Mouse (Mus musculus) retina, postnatal 7 days (tissue): ENCODE results near the gene Dnal1.

Experiments used
- DNase-seq: peaks from one replicate; pipeline ENCODE4 v3.0.0-alpha.2; 2012; ENCODE audit warnings: low read depth, low spot score

Dnal1 gene

DNA sequence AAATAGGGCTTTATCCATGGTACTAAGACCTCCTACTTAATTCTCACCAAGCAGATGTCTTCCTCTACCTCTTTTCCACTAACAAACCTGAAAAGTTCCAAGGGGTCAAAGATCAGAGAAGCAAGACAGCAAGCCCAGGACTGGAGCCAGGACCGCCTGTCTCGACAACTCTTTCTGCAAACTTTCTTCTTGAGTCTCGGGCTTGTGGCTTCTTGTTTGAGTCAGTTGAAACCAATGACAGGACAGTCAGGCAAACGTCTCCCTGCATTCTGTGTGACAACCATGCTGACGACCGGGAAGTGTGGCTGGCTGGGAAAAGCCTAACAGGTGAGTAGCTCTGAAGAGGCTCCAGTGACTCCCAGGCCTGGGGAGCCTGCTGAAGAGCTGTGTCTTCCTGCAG is 71.4 kb downstream of the Dnal1 start:
- DNase-seq = no peak

DNA sequence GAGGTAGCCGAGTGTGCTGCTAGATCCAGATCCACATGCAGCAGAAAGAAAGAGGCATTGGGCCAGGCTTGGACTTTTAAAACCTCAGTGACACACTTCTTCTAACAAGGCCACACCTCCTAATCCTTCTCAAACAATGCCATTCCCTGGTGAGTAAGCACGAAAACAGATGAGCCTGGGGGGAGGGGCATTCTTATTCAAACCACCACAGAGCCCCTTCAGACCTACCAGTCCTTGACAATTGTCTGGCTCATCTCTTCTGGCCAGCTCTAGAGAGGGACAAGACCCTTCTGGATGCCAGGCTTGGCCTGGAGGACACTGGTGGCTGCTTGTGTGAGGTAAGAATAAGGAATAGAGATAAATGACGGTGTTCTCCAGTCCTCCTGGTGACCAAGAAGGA is 72.4 kb downstream of the Dnal1 start:
- no peak for DNase-seq

DNA sequence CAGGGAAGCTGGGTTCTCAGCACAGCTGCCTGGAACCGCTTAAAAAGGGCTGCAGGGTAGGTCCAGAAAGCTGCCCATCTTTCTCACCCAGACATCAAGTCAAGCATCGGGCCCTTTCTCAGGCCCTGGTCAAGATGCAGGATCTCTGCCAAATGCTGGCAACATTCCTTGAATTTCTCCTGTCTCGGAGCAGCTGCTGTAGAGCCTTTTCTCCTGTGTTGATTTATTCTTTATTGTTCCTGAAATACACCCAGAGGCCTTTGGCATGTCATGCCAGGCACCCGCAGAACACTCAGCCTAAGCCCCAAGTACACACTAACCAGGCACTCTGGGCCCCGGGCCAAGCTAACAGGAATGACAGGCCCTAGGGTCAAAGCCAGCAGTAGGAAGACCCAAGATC is 72.8 kb downstream of the Dnal1 start:
- DNase-seq = no peak

DNA sequence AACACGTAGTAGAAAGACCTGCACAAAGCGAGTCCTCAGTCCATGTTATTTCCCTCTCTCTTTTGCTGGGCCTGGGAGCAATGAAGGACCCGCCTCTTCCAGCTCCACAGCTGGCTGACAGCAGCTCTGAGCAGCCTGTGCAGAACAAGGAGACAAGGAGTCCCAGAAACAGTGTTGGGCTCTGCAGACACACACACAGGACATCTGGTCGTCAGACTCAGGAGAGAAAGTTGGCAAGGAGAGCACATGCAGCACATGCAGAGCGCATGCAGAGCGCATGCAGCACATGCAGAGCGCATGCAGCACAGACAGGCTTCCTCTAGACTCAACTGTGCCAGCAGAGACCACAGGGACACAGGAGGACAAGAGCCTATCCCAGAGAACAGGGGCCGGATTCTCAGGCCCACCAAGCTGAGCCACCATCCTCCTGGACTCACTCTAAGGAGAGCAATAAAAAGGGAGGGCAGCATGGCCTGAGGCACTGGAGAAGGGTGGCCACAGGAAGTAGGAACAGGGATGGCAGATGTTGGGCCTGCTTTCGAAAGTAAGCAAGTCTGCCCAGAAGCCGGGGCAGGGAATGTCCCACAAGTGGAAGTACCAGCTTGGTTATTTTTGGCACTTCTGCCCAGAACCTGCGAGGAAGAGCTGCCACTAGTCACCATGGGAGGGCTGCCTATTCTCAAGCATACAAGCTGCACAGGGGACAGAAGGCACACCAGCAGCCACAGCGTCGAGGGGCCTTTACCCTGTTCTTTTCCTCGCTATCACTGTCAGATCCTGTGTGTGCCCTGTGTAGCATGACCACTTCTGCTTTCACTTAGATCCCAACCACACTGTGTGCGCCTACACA is 73.8 kb downstream of the Dnal1 start:
- DNase-seq = no peak

DNA sequence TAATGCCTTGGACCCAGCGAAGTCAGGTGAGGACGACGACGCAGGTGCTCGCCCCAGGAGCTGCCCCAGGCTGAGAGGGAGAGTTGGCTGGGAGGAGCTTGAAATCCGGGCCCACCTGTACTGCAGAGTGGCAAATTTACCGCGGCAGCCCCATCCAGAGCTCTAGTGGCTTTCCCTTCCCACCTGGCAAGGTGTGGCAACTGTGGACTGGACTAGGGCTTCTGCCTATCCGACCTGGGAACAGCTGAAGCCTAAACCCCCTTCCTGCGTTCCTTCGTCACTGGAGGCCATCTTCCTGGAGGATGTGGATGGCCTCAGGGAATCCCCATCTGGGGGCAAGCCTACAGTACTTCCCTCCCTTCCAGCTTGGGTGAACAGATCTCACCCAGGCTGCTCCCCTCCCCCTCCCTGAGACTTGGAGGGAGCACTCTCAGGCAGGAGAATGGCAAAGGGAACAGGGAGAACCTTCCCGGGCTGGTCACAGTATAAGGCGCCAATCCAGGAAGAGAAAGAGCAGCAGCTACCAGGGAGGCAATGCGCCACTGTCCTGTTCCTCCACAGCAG is 74.8 kb downstream of the Dnal1 start:
- no peak for DNase-seq

DNA sequence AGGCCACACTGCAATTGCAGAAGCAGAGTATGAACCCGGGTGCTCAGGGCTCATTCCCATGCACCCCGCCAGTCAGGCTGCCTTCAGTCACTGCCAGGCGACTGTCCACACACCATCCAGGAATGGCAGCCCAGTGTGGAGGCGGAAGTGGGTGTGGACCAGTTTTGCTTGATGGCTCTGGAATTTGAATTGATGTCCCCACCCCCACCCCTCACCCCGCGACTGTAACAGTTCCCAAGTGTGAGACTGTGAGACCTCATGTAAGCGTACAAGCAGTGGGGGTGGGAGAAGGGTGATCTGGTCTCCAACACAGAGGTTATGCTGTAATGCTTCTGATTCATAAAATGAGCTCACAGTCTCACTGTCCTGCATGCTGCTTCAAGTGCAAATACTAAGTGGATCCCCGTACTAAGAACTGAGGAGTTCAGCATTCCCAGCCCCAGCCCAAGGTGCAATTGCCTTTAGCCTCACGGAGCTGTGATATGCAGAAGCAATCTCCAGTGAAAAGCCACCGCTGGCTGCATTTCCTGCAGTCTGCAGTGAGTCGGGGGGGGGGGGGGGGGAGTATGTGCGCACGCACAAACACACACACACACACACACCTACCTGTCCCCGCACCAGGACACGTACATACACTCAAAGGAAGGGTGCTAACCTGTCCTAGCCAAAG is 76.1 kb downstream of the Dnal1 start:
- DNase-seq = no peak

DNA sequence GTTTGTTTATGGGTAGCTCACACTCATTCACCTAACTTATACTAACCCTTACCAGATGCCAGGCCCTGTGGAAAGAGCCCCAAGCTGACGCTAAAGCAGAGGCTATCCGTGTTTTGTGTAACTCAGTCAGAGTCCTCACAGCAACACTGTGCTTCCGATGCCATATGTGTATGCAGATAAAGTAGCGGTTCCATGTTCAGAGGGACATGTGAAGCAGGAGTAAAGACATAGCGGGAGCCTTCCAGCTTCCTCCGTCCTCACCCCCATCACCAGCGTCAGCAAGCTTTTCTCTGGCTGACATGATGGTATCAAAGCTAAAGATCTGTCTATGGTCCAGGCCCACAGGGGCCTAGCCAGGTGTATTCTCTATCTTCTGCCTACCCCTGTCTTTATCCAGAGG is 77.0 kb downstream of the Dnal1 start:
- DNase-seq = no peak

DNA sequence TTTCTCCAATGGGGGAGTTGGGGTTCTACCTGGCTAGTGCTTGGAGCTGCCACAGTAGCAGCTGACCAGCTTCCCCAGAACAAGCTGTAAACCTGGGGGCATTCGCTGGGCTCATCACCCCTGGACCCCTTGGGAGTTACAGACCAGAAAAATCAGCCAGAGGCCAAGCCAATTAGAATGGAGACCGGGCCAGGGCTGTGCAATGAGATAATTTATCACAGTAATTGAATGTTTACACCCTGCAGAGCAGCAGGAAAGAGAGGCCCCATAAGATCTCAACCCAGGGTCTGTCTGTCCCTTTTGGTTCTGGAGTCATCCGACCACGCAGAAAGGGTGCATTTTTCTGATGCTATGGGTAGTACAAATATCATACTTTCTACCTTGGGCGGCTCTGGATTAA is 77.6 kb downstream of the Dnal1 start:
- no peak for DNase-seq

DNA sequence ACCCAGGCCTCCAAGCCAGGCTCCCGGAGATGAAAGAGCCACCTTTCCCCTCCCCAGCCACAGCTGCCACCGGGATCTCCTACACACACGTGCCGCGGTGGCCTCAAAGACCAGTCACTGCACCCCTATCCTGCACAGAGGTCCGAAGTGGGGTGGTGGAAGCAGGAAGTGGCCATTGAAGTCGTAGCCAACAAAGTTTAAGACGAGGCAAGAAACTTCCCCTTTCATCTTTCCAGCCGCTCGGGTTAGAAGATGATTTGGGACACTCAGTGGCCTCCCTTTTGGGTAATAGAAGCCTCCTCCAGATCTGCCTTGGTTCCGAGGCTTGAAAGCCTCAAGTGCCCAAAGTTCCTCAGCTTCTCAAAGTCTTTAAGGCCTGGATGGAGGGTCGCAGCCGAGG is 78.1 kb downstream of the Dnal1 start:
- no peak for DNase-seq

DNA sequence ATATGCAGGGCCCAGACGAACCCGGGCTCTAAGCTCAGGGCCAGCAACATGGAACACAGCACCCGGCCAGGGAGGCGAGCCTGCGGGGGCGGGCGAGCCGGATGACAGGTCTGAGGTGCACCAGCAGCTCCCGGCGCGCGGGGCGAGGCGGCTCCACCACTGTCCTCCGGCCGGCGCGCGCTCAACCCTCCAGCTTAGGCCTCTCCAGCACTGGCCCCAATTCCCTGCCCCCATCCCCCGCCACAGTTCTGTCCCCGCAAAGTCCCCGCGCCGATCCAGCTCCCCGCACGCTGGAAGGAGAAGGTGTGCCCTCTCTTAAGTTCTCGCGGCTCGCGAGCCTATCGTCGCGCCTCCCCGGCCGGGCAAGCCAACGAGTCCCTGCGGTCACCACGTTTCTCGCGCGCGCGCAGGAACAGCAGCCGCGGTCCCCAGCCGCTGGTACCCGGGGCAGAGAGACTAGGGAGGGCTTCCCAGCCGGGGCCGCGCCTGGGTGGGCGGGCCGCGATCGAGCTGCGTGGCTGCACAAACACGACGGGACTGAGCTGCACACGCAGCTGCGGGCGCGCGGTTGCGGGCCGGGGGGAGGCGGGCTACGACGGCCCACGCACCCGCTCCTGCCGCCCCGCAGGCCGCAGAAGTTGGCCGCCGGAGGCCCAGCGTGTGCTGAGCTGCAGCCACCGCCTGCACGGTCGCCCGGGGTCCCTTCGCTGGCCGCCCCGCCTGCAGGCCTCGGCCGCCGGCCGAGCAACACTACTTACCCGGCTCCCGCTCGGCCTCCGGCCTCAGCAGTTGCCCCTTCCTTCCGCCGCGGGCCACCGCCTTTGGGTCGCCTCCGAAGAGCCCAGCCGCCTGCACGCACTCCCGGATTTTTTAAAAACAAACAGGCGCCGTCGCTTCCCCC is 78.8 kb downstream of the Dnal1 start:
- DNase-seq = peak; percentile 54

DNA sequence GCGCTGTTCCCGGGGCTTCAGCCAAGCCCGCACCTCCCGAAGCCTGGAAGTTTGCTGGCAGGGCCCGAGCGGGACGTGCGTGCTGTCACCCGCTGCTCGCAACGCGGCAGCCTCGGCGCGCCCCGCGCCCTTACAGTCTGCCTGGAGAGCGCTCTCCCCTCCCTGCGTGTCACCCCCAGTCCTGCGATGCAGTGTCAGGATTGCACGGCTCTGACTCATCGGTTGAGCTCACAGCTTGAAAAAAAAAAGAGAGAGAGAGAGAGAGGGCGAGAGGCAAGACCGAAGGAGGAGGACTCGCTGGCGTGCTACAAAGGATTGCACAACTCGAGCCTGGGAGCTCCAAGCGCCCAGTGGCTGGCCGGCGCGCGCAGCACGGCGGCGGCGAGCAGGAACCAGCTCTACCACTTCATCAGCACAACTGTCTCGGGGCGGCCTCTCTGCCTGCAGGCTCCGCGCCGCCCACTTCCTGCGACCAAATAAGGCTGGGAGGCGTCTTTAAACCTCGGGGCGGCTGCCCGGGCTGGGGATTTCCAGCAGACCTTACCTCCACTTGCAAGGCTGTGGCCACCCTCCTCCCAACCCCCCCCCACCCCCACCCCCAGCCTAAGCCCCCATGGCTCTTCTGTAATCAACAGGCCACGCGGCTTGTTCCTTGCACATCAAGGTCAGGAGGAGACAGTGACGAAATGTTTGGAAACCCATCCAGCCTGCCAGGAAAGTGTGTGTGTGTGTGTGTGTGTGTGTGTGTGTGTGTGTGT is 79.7 kb downstream of the Dnal1 start:
- DNase-seq = peak; percentile 79

DNA sequence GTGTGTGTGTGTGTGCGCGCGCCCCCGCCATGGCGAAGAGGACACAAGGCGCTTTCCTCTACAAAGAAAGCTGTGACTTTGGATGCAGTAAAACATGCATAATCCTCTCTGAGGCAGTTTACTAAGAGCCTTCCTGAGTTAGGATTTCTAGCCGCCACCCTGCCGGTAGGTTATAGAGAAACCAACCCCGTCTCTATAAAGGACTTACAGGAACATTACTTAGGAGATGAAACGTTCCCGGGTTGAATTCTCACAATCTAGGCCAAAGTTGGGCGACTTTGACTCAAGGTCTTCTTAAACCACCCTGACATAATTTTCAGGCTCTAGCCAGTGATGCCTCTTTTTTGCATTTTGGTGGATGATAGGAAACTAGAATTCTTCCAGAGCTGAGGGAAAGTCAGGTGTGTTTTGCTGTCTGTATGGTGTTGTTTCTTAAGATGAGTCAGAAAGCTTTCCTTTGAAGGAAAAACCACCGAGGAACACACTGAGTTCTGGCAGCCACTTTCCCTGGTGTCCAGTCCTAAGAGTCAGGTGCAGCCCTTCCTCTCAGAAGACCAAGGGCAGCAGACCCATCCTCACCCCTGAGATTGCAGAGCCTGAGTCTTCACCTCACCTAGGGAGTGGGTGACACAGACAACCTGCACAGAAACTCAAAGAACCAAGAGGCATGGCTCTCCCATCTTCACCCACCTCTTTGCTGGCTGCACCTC is 80.4 kb downstream of the Dnal1 start:
- no peak for DNase-seq

DNA sequence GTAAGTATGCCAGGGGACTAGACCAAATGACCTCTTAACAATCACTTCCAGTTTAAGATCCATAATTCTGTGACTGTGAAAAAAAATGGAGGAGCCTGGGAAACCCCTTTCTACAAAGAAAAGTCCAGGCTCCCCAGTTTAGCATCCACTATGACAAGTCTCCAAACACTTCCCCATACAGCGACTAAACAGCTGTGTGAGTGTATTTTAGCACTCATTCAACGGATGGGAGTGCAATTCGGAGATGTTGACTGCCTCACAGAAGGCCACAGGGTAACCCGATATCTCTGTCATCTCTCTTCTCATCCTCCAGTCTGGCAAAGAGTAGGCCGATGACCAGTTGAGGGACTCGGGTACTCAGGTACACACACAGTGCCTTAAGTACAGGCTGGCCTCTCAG is 81.0 kb downstream of the Dnal1 start:
- DNase-seq = no peak
